In the genomic region with DNA sequence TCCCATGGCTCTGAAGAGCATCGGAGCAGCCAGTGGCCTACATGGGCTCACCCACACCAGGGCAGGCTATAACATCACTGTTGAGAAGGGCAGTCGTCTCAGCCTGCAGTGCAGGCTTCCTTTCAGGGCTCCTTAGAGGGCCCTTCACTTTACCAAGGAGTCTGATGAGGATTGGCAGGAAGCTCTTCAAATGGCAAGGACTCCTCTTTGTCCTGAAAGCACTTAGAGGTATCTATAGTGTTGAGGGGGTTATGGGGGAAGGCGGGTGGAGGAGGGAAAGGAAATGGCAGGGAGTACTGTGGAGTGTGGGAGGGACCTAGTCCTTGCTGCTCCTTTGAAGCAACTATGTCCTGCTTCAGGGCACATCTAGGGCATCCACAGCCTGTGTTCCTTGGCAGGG, we compare ENCODE assay signal across 21 mouse cellular contexts.
DNase-seq lines count a peak whose midpoint lies in the region; ATAC-seq and TF ChIP-seq lines count a peak whose summit lies in the region.
"Had no signal": no experiment of that assay in that cellular context is flagged by ENCODE, and none has a peak within 500 bp of the region (broad histone marks: within the 10 kb centered on the region; RNA-seq: fewer than 3 reads in every experiment).

No protein-coding gene starts in this region.

- H3K4me3 ChIP-seq in heart, embryonic 10.5 days, result no peak overlapping the region
- H3K4me3 ChIP-seq in lung, embryonic 14.5 days (ENCODE audit: low read depth, low read length), result no peak overlapping the region
- H3K4me3 ChIP-seq in lung, adult 2 months (replicated peaks; ENCODE audit: extremely low read depth, low read depth, low read length), result no peak overlapping the region
- H3K4me3 ChIP-seq: heart, embryonic 13.5 days; hindbrain, embryonic 13.5 days had no signal

- TF ChIP-seq POLR2A in lung, adult 2 months (IDR thresholded peaks at IDR 0.05; ENCODE audit: borderline replicate concordance, extremely low read depth, low read depth, low read length), result no peak

- TF ChIP-seq CTCF in lung, embryonic 14.5 days (IDR thresholded peaks at IDR 0.05; ENCODE audit: low read depth), result no peak
- no peak for TF ChIP-seq CTCF in lung, adult 2 months (IDR thresholded peaks at IDR 0.05; ENCODE audit: insufficient read depth, low read length)

- no peak overlapping the region for H3K4me2 ChIP-seq in lung, embryonic 14.5 days
- H3K4me2 ChIP-seq: heart, embryonic 13.5 days; hindbrain, embryonic 13.5 days had no signal

- intact Hi-C loops in heart, postnatal 10 days (cut with DNase I), result no loop called here

- H3K9me3 ChIP-seq in heart, embryonic 10.5 days, result no peaks in the 10 kb centered on the region
- no peaks in the 10 kb centered on the region for H3K9me3 ChIP-seq in lung, embryonic 14.5 days (ENCODE audit: low read depth, low read length)
- H3K9me3 ChIP-seq: G1E; heart, embryonic 13.5 days; hindbrain, embryonic 13.5 days had no signal

- no peaks in the 10 kb centered on the region for H3K36me3 ChIP-seq in heart, embryonic 10.5 days
- H3K36me3 ChIP-seq in lung, embryonic 14.5 days (ENCODE audit: insufficient read depth), result no peaks in the 10 kb centered on the region
- H3K36me3 ChIP-seq: G1E; heart, embryonic 13.5 days; hindbrain, embryonic 13.5 days had no signal

- no peaks in the 10 kb centered on the region for H3K27me3 ChIP-seq in heart, embryonic 10.5 days (ENCODE audit: insufficient read depth, poor library complexity, severe bottlenecking)
- no peaks in the 10 kb centered on the region for H3K27me3 ChIP-seq in lung, embryonic 14.5 days (ENCODE audit: insufficient read depth, low read length)
- H3K27me3 ChIP-seq: heart, embryonic 13.5 days; hindbrain, embryonic 13.5 days had no signal

- peak overlapping the region; percentile 44 for H3K27ac ChIP-seq in heart, embryonic 10.5 days
- no peak overlapping the region for H3K27ac ChIP-seq in lung, embryonic 14.5 days (ENCODE audit: low read depth)
- H3K27ac ChIP-seq: heart, embryonic 13.5 days; hindbrain, embryonic 13.5 days; hindbrain, postnatal 0 days had no signal

- ATAC-seq in cerebellum, adult (ENCODE audit: insufficient number of reproducible peaks, low FRiP score, low TSS enrichment), result 0 out of 2 replicates have a peak, but pooled peaks have one; percentile 31
- ATAC-seq in lung, embryonic 14.5 days (ENCODE audit: insufficient read depth), result peak; percentile 55
- ATAC-seq: CD4-positive, CD25-positive, alpha-beta regulatory T cell, adult 4 months; forebrain, postnatal 0 days; hindbrain, postnatal 0 days had no signal

- 63% methylated on average over 3 of the region's 3 CpGs for WGBS in heart, embryonic 10.5 days
- WGBS in lung, embryonic 14.5 days, result 62% methylated on average over 3 of the region's 3 CpGs
- WGBS in lung, adult 2 months, result 69% methylated on average over 3 of the region's 3 CpGs

- no peak overlapping the region for H3K9ac ChIP-seq in lung, embryonic 14.5 days
- H3K9ac ChIP-seq: forebrain, postnatal 0 days; heart, embryonic 13.5 days; hindbrain, embryonic 13.5 days had no signal

- DNase-seq in cerebellum, adult 8-10 months, result no peak
- no peak for DNase-seq in heart, embryonic 10.5 days (ENCODE audit: low spot score)
- no peak for DNase-seq in heart, postnatal 10 days
- DNase-seq in lung, embryonic 14.5 days, result peak; percentile 35
- no peak for DNase-seq in lung, adult 2 months
- DNase-seq in lung, postnatal 36 days, result peak; percentile 44
- no peak for DNase-seq in natural killer cell, adult 2 months (ENCODE audit: low spot score in 2 of 2)
- DNase-seq: adrenal gland, adult 8-10 months; adrenal gland, postnatal 36 days; B cell, adult 2 months; cerebellum, adult 11 months; cerebellum, adult 9-10 months; cerebellum, postnatal 25 days; forebrain, postnatal 0 days; gastrocnemius, postnatal 14 days had no signal

- H3K4me1 ChIP-seq in heart, embryonic 10.5 days, result peaks cover 13% of the 10 kb centered on the region
- H3K4me1 ChIP-seq in lung, embryonic 14.5 days (ENCODE audit: insufficient read depth), result no peaks in the 10 kb centered on the region
- peaks cover 2% of the 10 kb centered on the region; the same call in 1 of the 2 replicates for H3K4me1 ChIP-seq in lung, adult 2 months (ENCODE audit: control insufficient read depth, insufficient read depth, low read length)
- H3K4me1 ChIP-seq: hindbrain, embryonic 13.5 days had no signal

Comparison
In these comparisons a context has a peak if more than half of its experiments do, and no peak if none do; other contexts are left out.
1. DNase-seq: peak in lung, embryonic 14.5 days (single experiment) and lung, postnatal 36 days (single experiment); none in cerebellum, adult 8-10 months (single experiment), heart, embryonic 10.5 days (single experiment), heart, postnatal 10 days (0 of 2), lung, adult 2 months (single experiment) and natural killer cell, adult 2 months (0 of 2).